Mouse (Mus musculus) intestine, embryonic 16.5 days (tissue): ENCODE results near the gene Fv1. TPM values are rescaled to one million over a fixed set of nuclear protein-coding genes. Genes with fewer than 3 reads are reported as not detected.

ENCODE experiments used
- ATAC-seq: fragments of 200-750 bp; cut with Nextera tagmentation; 2 replicates; pipeline ENCODE4 v1.8.0; 2017; ENCODE audit warnings: moderate TSS enrichment, moderate library complexity
- H3K27ac ChIP-seq: fragments of 300-500 bp; sonication (generic); 2 replicates; pipeline ENCODE4 v1.5.1; 2014; ENCODE audit warnings: mild to moderate bottlenecking, low read length
- H3K27me3 ChIP-seq: fragments of 300-500 bp; sonication (generic); replicated peaks from 2 replicates; pipeline ENCODE4 v1.6.1; 2014; ENCODE audit warnings: low read length, control low read depth, mixed read lengths; ENCODE audit not compliant: control insufficient read depth, insufficient read depth
- H3K36me3 ChIP-seq: fragments of 300-500 bp; sonication (generic); 2 replicates; pipeline ENCODE4 v1.6.1; 2014; ENCODE audit warnings: low read length, control low read depth; ENCODE audit not compliant: control insufficient read depth, insufficient read depth
- H3K4me1 ChIP-seq: fragments of 300-500 bp; sonication (generic); 2 replicates; pipeline ENCODE4 v1.6.1; 2014; ENCODE audit warnings: low read length, control low read depth, mixed read lengths; ENCODE audit not compliant: control insufficient read depth, insufficient read depth
- H3K4me2 ChIP-seq: fragments of 300-500 bp; sonication (generic); 2 replicates; pipeline ENCODE4 v1.6.1; 2014; ENCODE audit warnings: low read depth, low read length, control low read depth
- H3K4me3 ChIP-seq: fragments of 300-500 bp; sonication (generic); 2 replicates; pipeline ENCODE4 v1.5.1; 2014; ENCODE audit warnings: mild to moderate bottlenecking, low read length
- H3K9ac ChIP-seq: fragments of 300-500 bp; sonication (generic); 2 replicates; pipeline ENCODE4 v1.6.1; 2014; ENCODE audit warnings: low read depth, low read length
- H3K9me3 ChIP-seq: fragments of 300-500 bp; sonication (generic); 2 replicates; pipeline ENCODE4 v1.6.1; 2016; ENCODE audit warnings: low read length, control low read depth; ENCODE audit not compliant: control insufficient read depth
- WGBS: fragments of 180-500 bp; shearing (Covaris S2); extraction: QIAGEN DNeasy Blood & Tissue Kit; methylation state at CpG from one replicate; pipeline ENCODE4 v1.1.7; 2014; 5-methylcytosine and 5-hydroxymethylcytosine counted together
- polyA plus RNA-seq: library from polyadenylated mRNA; unstranded; fragments of >200 nt; fragmentation: Nextera tagmentation; extraction: Ambion mirVana; gene quantifications from 2 replicates; pipeline ENCODE4 v1.2.1, GENCODE M21; 2015

Fv1 gene
- polyA plus RNA-seq, 1 experiment from 2014 or later, result 7.4 TPM

- Histone ChIP-seq H3K36me3 (peaks cover 42% of the 10 kb centered on the region), H3K4me3 (no peak overlapping the region), H3K9ac (no peak overlapping the region), H3K27me3 (no peaks in the 10 kb centered on the region), H3K4me1 (no peaks in the 10 kb centered on the region), H3K27ac (no peak overlapping the region), H3K4me2 (no peak overlapping the region), H3K9me3 (no peaks in the 10 kb centered on the region)
- ATAC-seq, result no peak
- 55% methylated on average over 5 of the region's 5 CpGs for WGBS
These were observed 11.1 kb downstream of the Fv1 start for GRCm38 (mm10) chr4:147879865-147880264.

- Histone ChIP-seq H3K9me3 (no peaks in the 10 kb centered on the region), H3K27ac (no peak overlapping the region), H3K9ac (no peak overlapping the region), H3K4me3 (no peak overlapping the region), H3K36me3 (peaks cover 42% of the 10 kb centered on the region), H3K4me1 (no peaks in the 10 kb centered on the region), H3K27me3 (no peaks in the 10 kb centered on the region), H3K4me2 (no peak overlapping the region)
- no peak for ATAC-seq
- 94% methylated on average over 7 of the region's 7 CpGs for WGBS
These were observed 13.0 kb downstream of the Fv1 start for GRCm38 (mm10) chr4:147881792-147882191.

GRCm38 (mm10) chr4:147883041-147883440 lies 14.3 kb downstream of the Fv1 start:
- 80% methylated on average over 6 of the region's 6 CpGs for WGBS
- no peak for ATAC-seq
- Histone ChIP-seq H3K9ac (no peak overlapping the region), H3K4me2 (no peak overlapping the region), H3K36me3 (peaks cover 47% of the 10 kb centered on the region), H3K27ac (no peak overlapping the region), H3K4me1 (no peaks in the 10 kb centered on the region), H3K27me3 (no peaks in the 10 kb centered on the region), H3K9me3 (no peaks in the 10 kb centered on the region), H3K4me3 (no peak overlapping the region)

GRCm38 (mm10) chr4:147884138-147884537 lies 15.4 kb downstream of the Fv1 start:
- 95% methylated on average over 3 of the region's 3 CpGs for WGBS

GRCm38 (mm10) chr4:147886158-147886557 lies 17.4 kb downstream of the Fv1 start:
- no peaks in the 10 kb centered on the region for H3K4me1 ChIP-seq
- no peak overlapping the region for H3K27ac ChIP-seq
- 93% methylated on average over 12 of the region's 12 CpGs for WGBS
- H3K9ac ChIP-seq, result no peak overlapping the region
- no peaks in the 10 kb centered on the region for H3K27me3 ChIP-seq
- no peak overlapping the region for H3K4me3 ChIP-seq
- ATAC-seq, result no peak
- H3K9me3 ChIP-seq, result no peaks in the 10 kb centered on the region
- no peak overlapping the region for H3K4me2 ChIP-seq
- H3K36me3 ChIP-seq, result peaks cover 52% of the 10 kb centered on the region

More at GRCm38 (mm10) chr4:147884138-147884537, 15.4 kb downstream of the Fv1 start:
- Histone ChIP-seq H3K9ac (no peak overlapping the region), H3K27me3 (no peaks in the 10 kb centered on the region), H3K9me3 (no peaks in the 10 kb centered on the region), H3K27ac (no peak overlapping the region), H3K4me2 (no peak overlapping the region), H3K36me3 (peaks cover 45% of the 10 kb centered on the region), H3K4me1 (no peaks in the 10 kb centered on the region), H3K4me3 (no peak overlapping the region)
- no peak for ATAC-seq

GRCm38 (mm10) chr4:147887277-147887676 lies 18.5 kb downstream of the Fv1 start:
- H3K27ac ChIP-seq, result no peak overlapping the region
- H3K4me1 ChIP-seq, result no peaks in the 10 kb centered on the region
- H3K27me3 ChIP-seq, result no peaks in the 10 kb centered on the region
- peaks cover 48% of the 10 kb centered on the region for H3K36me3 ChIP-seq
- H3K9ac ChIP-seq, result no peak overlapping the region
- WGBS, result 91% methylated on average over 7 of the region's 7 CpGs
- H3K4me3 ChIP-seq, result no peak overlapping the region
- H3K9me3 ChIP-seq, result no peaks in the 10 kb centered on the region
- ATAC-seq, result no peak
- no peak overlapping the region for H3K4me2 ChIP-seq

- no peak overlapping the region for H3K27ac ChIP-seq
These were observed 19.5 kb downstream of the Fv1 start for GRCm38 (mm10) chr4:147888237-147888636.

GRCm38 (mm10) chr4:147890341-147890740 lies 21.6 kb downstream of the Fv1 start:
- ATAC-seq, result no peak
- no peak overlapping the region for H3K9ac ChIP-seq
- H3K27me3 ChIP-seq, result no peaks in the 10 kb centered on the region
- no peaks in the 10 kb centered on the region for H3K4me1 ChIP-seq
- no peak overlapping the region for H3K4me3 ChIP-seq
- H3K9me3 ChIP-seq, result no peaks in the 10 kb centered on the region
- 70% methylated on average over 6 of the region's 6 CpGs for WGBS
- peaks cover 37% of the 10 kb centered on the region for H3K36me3 ChIP-seq
- no peak overlapping the region for H3K4me2 ChIP-seq
- no peak overlapping the region for H3K27ac ChIP-seq

More at GRCm38 (mm10) chr4:147888237-147888636, 19.5 kb downstream of the Fv1 start:
- H3K27me3 ChIP-seq, result no peaks in the 10 kb centered on the region
- H3K9ac ChIP-seq, result no peak overlapping the region
- no peak for ATAC-seq
- H3K4me3 ChIP-seq, result no peak overlapping the region
- H3K4me2 ChIP-seq, result no peak overlapping the region
- H3K4me1 ChIP-seq, result no peaks in the 10 kb centered on the region
- H3K36me3 ChIP-seq, result peaks cover 41% of the 10 kb centered on the region
- WGBS, result 90% methylated on average over 4 of the region's 4 CpGs
- H3K9me3 ChIP-seq, result no peaks in the 10 kb centered on the region

GRCm38 (mm10) chr4:147895815-147896330 lies 27.1 kb downstream of the Fv1 start:
- H3K4me2 ChIP-seq, result no peak overlapping the region
- 0 out of 2 replicates have a peak, but pooled peaks cover 1% of the 10 kb centered on the region for H3K4me1 ChIP-seq
- H3K9ac ChIP-seq, result no peak overlapping the region
- no peaks in the 10 kb centered on the region for H3K27me3 ChIP-seq
- no peak for ATAC-seq
- H3K4me3 ChIP-seq, result no peak overlapping the region
- no peaks in the 10 kb centered on the region for H3K9me3 ChIP-seq
- H3K27ac ChIP-seq, result no peak overlapping the region
- H3K36me3 ChIP-seq, result peaks cover 6% of the 10 kb centered on the region; the same call in 1 of the 2 replicates
- 90% methylated on average over 4 of the region's 4 CpGs for WGBS

- H3K36me3 ChIP-seq, result peaks cover 6% of the 10 kb centered on the region; the same call in 1 of the 2 replicates
- no peak overlapping the region for H3K4me3 ChIP-seq
- ATAC-seq, result no peak
These were observed 27.6 kb downstream of the Fv1 start for GRCm38 (mm10) chr4:147896411-147896810.

More at GRCm38 (mm10) chr4:147896411-147896810, 27.6 kb downstream of the Fv1 start:
- H3K9ac ChIP-seq, result no peak overlapping the region
- no peaks in the 10 kb centered on the region for H3K27me3 ChIP-seq
- H3K9me3 ChIP-seq, result no peaks in the 10 kb centered on the region
- no peak overlapping the region for H3K27ac ChIP-seq
- no peak overlapping the region for H3K4me2 ChIP-seq
- H3K4me1 ChIP-seq, result 0 out of 2 replicates have a peak, but pooled peaks cover 3% of the 10 kb centered on the region
- 46% methylated on average over 1 of the region's 1 CpGs for WGBS
